29 mouse cellular contexts compared by ENCODE assay signal in genomic region chr10:114798218-114798617, GRCm38 (mm10). TPM values are rescaled to one million over a fixed set of nuclear protein-coding genes. Genes with fewer than 3 reads are reported as not detected.
DNase-seq lines count a peak whose midpoint lies in the region; ATAC-seq and TF ChIP-seq lines count a peak whose summit lies in the region.
"Had no signal": no experiment of that assay in that cellular context is flagged by ENCODE, and none has a peak within 500 bp of the region (broad histone marks: within the 10 kb centered on the region; RNA-seq: fewer than 3 reads in every experiment).

No protein-coding gene starts in this region.

- 48% methylated on average over 5 of the region's 5 CpGs for WGBS in forebrain, postnatal 0 days
- 70% methylated on average over 5 of the region's 5 CpGs for WGBS in forebrain, embryonic 14.5 days
- 67% methylated on average over 5 of the region's 5 CpGs for WGBS in midbrain, embryonic 14.5 days
- WGBS in midbrain, embryonic 13.5 days, result 64% methylated on average over 5 of the region's 5 CpGs
- WGBS in midbrain, postnatal 0 days, result 58% methylated on average over 5 of the region's 5 CpGs

- ATAC-seq in forebrain, postnatal 0 days, result no peak
- no peak for ATAC-seq in forebrain, embryonic 14.5 days
- no peak for ATAC-seq in midbrain, embryonic 14.5 days (ENCODE audit: low FRiP score, low TSS enrichment)
- no peak for ATAC-seq in midbrain, embryonic 13.5 days
- no peak for ATAC-seq in midbrain, postnatal 0 days (ENCODE audit: low FRiP score)
- ATAC-seq: liver, embryonic 12.5 days had no signal

- H3K27ac ChIP-seq in forebrain, postnatal 0 days (ENCODE audit: low read depth, low read length), result no peak overlapping the region
- no peak overlapping the region for H3K27ac ChIP-seq in forebrain, embryonic 14.5 days (ENCODE audit: low read depth, low read length)
- no peak overlapping the region for H3K27ac ChIP-seq in midbrain, embryonic 14.5 days (replicated peaks; ENCODE audit: low read depth, low read length)
- H3K27ac ChIP-seq in midbrain, embryonic 13.5 days, result no peak overlapping the region
- no peak overlapping the region for H3K27ac ChIP-seq in cortical plate, adult 2 months (ENCODE audit: insufficient read depth, low read length)
- no peak overlapping the region for H3K27ac ChIP-seq in midbrain, postnatal 0 days (ENCODE audit: low read depth, low read length)
- H3K27ac ChIP-seq: embryonic facial prominence, embryonic 12.5 days; heart, embryonic 10.5 days; intestine, embryonic 15.5 days; layer of hippocampus, adult 2 months; limb, embryonic 12.5 days; liver, embryonic 12.5 days; stomach, embryonic 15.5 days had no signal

- no peaks in the 10 kb centered on the region for H3K9me3 ChIP-seq in forebrain, postnatal 0 days (ENCODE audit: low read length)
- no peaks in the 10 kb centered on the region for H3K9me3 ChIP-seq in forebrain, embryonic 14.5 days (replicated peaks; ENCODE audit: control insufficient read depth, low read length)
- H3K9me3 ChIP-seq in midbrain, embryonic 14.5 days (ENCODE audit: control insufficient read depth, low read length), result no peaks in the 10 kb centered on the region
- no peaks in the 10 kb centered on the region for H3K9me3 ChIP-seq in midbrain, embryonic 13.5 days
- H3K9me3 ChIP-seq in midbrain, postnatal 0 days (ENCODE audit: low read length), result no peaks in the 10 kb centered on the region
- H3K9me3 ChIP-seq: embryonic facial prominence, embryonic 12.5 days; heart, embryonic 10.5 days; intestine, embryonic 15.5 days; limb, embryonic 12.5 days; liver, embryonic 12.5 days; stomach, embryonic 15.5 days had no signal

- H3K4me2 ChIP-seq in forebrain, postnatal 0 days (ENCODE audit: low read depth), result peak overlapping the region; percentile 84; the same call in 1 of the 2 replicates
- H3K4me2 ChIP-seq in forebrain, embryonic 14.5 days (ENCODE audit: low read length), result no peak overlapping the region
- H3K4me2 ChIP-seq in midbrain, embryonic 14.5 days (ENCODE audit: low read length), result peak overlapping the region; percentile 87; the same call in 1 of the 2 replicates
- H3K4me2 ChIP-seq in midbrain, embryonic 13.5 days (replicated peaks), result no peak overlapping the region
- peak overlapping the region; percentile 71; the same call in 1 of the 2 replicates for H3K4me2 ChIP-seq in midbrain, postnatal 0 days (ENCODE audit: low read depth, low read length, poor library complexity, severe bottlenecking)
- H3K4me2 ChIP-seq: embryonic facial prominence, embryonic 12.5 days; intestine, embryonic 15.5 days; limb, embryonic 12.5 days; liver, embryonic 12.5 days; stomach, embryonic 15.5 days had no signal

- DNase-seq in forebrain, postnatal 0 days, result no peak
- DNase-seq in forebrain, embryonic 14.5 days (ENCODE audit: low spot score), result no peak
- no peak for DNase-seq in midbrain, embryonic 14.5 days
- DNase-seq in midbrain, postnatal 0 days (ENCODE audit: low spot score), result no peak
- no peak for DNase-seq in thymus, postnatal 10 days (ENCODE audit: low spot score in 2 of 2)
- no peak for DNase-seq in kidney, postnatal 25 days
- DNase-seq: adrenal gland, postnatal 10 days; cerebellum, adult 8-10 months; cerebellum, postnatal 36 days; heart, postnatal 4 days; kidney, postnatal 10 days; lung, adult 2 months; lung, postnatal 14 days; right cerebral cortex, postnatal 4 days; thymus, adult 18-20 months; thymus, postnatal 4 days had no signal

- no peaks in the 10 kb centered on the region for H3K36me3 ChIP-seq in forebrain, postnatal 0 days (ENCODE audit: insufficient read depth)
- H3K36me3 ChIP-seq in forebrain, embryonic 14.5 days (ENCODE audit: control insufficient read depth, insufficient read depth, low read length), result no peaks in the 10 kb centered on the region
- no peaks in the 10 kb centered on the region for H3K36me3 ChIP-seq in midbrain, embryonic 14.5 days (ENCODE audit: control insufficient read depth, insufficient read depth, low read length)
- no peaks in the 10 kb centered on the region for H3K36me3 ChIP-seq in midbrain, embryonic 13.5 days
- no peaks in the 10 kb centered on the region for H3K36me3 ChIP-seq in midbrain, postnatal 0 days (ENCODE audit: insufficient read depth, low read length)
- H3K36me3 ChIP-seq: embryonic facial prominence, embryonic 12.5 days; heart, embryonic 10.5 days; intestine, embryonic 15.5 days; limb, embryonic 12.5 days; liver, embryonic 12.5 days; stomach, embryonic 15.5 days had no signal

- TF ChIP-seq POLR2A in cortical plate, adult 2 months (IDR thresholded peaks at IDR 0.05; ENCODE audit: extremely low read depth, insufficient read depth, low read length), result no peak

- no peak for TF ChIP-seq CTCF in forebrain, postnatal 0 days (IDR thresholded peaks at IDR 0.05; ENCODE audit: low read depth)
- TF ChIP-seq CTCF in cortical plate, adult 2 months (IDR thresholded peaks at IDR 0.05; ENCODE audit: extremely low read depth, insufficient read depth, low read length), result no peak
- no peak for TF ChIP-seq CTCF in midbrain, postnatal 0 days (IDR thresholded peaks at IDR 0.05)

- peaks cover 3% of the 10 kb centered on the region for H3K27me3 ChIP-seq in forebrain, postnatal 0 days (ENCODE audit: insufficient read depth, low read length)
- H3K27me3 ChIP-seq in forebrain, embryonic 14.5 days (replicated peaks; ENCODE audit: control insufficient read depth, insufficient read depth, low read length), result peaks cover 15% of the 10 kb centered on the region
- H3K27me3 ChIP-seq in midbrain, embryonic 14.5 days (ENCODE audit: control insufficient read depth, insufficient read depth, low read length), result peaks cover 7% of the 10 kb centered on the region; the same call in 1 of the 2 replicates
- peaks cover 36% of the 10 kb centered on the region for H3K27me3 ChIP-seq in midbrain, embryonic 13.5 days
- H3K27me3 ChIP-seq in midbrain, postnatal 0 days (ENCODE audit: insufficient read depth, low read length), result 0 out of 2 replicates have a peak, but pooled peaks cover 4% of the 10 kb centered on the region

- no peak overlapping the region for H3K9ac ChIP-seq in forebrain, postnatal 0 days
- H3K9ac ChIP-seq in forebrain, embryonic 14.5 days (ENCODE audit: low read length), result no peak overlapping the region
- no peak overlapping the region for H3K9ac ChIP-seq in midbrain, embryonic 14.5 days (replicated peaks; ENCODE audit: low read length)
- H3K9ac ChIP-seq in midbrain, embryonic 13.5 days (replicated peaks), result no peak overlapping the region
- no peak overlapping the region for H3K9ac ChIP-seq in midbrain, postnatal 0 days (replicated peaks; ENCODE audit: low read length, poor library complexity, severe bottlenecking)
- H3K9ac ChIP-seq: embryonic facial prominence, embryonic 12.5 days; intestine, embryonic 15.5 days; limb, embryonic 12.5 days; liver, embryonic 12.5 days; stomach, embryonic 15.5 days had no signal

- H3K4me1 ChIP-seq in forebrain, postnatal 0 days (ENCODE audit: insufficient read depth), result no peaks in the 10 kb centered on the region; the same call in 1 of the 2 replicates
- no peaks in the 10 kb centered on the region for H3K4me1 ChIP-seq in forebrain, embryonic 14.5 days (ENCODE audit: control insufficient read depth, insufficient read depth, low read length)
- no peaks in the 10 kb centered on the region for H3K4me1 ChIP-seq in midbrain, embryonic 14.5 days (ENCODE audit: control insufficient read depth, insufficient read depth, low read length)
- peaks cover 18% of the 10 kb centered on the region for H3K4me1 ChIP-seq in midbrain, embryonic 13.5 days (replicated peaks)
- no peaks in the 10 kb centered on the region for H3K4me1 ChIP-seq in cortical plate, adult 2 months (ENCODE audit: control insufficient read depth, insufficient read depth, low read length)
- H3K4me1 ChIP-seq in midbrain, postnatal 0 days (ENCODE audit: insufficient read depth, low read length), result 0 out of 2 replicates have a peak, but pooled peaks cover 2% of the 10 kb centered on the region
- H3K4me1 ChIP-seq: liver, embryonic 12.5 days had no signal

- H3K4me3 ChIP-seq in forebrain, postnatal 0 days (ENCODE audit: low read depth, low read length), result no peak overlapping the region
- no peak overlapping the region for H3K4me3 ChIP-seq in forebrain, embryonic 14.5 days (ENCODE audit: low read depth, low read length)
- no peak overlapping the region for H3K4me3 ChIP-seq in midbrain, embryonic 14.5 days (replicated peaks; ENCODE audit: low read depth, low read length)
- no peak overlapping the region for H3K4me3 ChIP-seq in midbrain, embryonic 13.5 days (replicated peaks)
- H3K4me3 ChIP-seq in cortical plate, adult 2 months (ENCODE audit: insufficient read depth, low read length), result peak overlapping the region; percentile 88; the same call in 1 of the 2 replicates
- H3K4me3 ChIP-seq in midbrain, postnatal 0 days (ENCODE audit: low read depth, low read length), result no peak overlapping the region
- H3K4me3 ChIP-seq: embryonic facial prominence, embryonic 12.5 days; heart, embryonic 10.5 days; intestine, embryonic 15.5 days; layer of hippocampus, adult 2 months; limb, embryonic 12.5 days; liver, embryonic 12.5 days; stomach, embryonic 15.5 days had no signal

RNA-seq across cellular contexts. Expression of gene Trhde, which starts 3.9 kb away (rescaled TPM):
- 10.9 and 15.5 TPM in 2 replicates for total RNA-seq in forebrain, postnatal 0 days (2014; rRNA removed)
- 1.4 and 3.1 TPM in 2 replicates for polyA plus RNA-seq in forebrain, postnatal 0 days (2015; fragmentation: Nextera tagmentation; extraction: Ambion mirVana)
- 1.8 and 2.9 TPM in 2 replicates for polyA plus RNA-seq in forebrain, embryonic 14.5 days (2014; fragmentation: Nextera tagmentation; extraction: Ambion mirVana)
- 5.4 and 6.8 TPM in 2 replicates for polyA plus RNA-seq in midbrain, embryonic 14.5 days (2014; fragmentation: Nextera tagmentation; extraction: Ambion mirVana)
- polyA plus RNA-seq in midbrain, embryonic 13.5 days (2015; fragmentation: Nextera tagmentation; extraction: Ambion mirVana), result 3.8 and 4.1 TPM in 2 replicates
- polyA plus RNA-seq in cortical plate, adult 2 months (2012; rRNA removed), result 15.3 and 18.2 TPM in 2 replicates
- 22.6 and 23.1 TPM in 2 replicates for total RNA-seq in midbrain, postnatal 0 days (2014; rRNA removed)
- polyA plus RNA-seq in midbrain, postnatal 0 days (2015; fragmentation: Nextera tagmentation; extraction: Ambion mirVana), result 4.7 and 5.5 TPM in 2 replicates
- total RNA-seq: ES-E14; granulocyte monocyte progenitor cell, adult 5-6 weeks; megakaryocyte progenitor cell, adult 5-6 weeks; monocyte, adult 5-6 weeks had no signal
- polyA plus RNA-seq: heart, embryonic 10.5 days; liver, embryonic 12.5 days; lung, adult 2 months had no signal

Comparison
In these comparisons a context has a peak if more than half of its experiments do, and no peak if none do; other contexts are left out.
1. H3K4me2 ChIP-seq: peak in forebrain, postnatal 0 days (single experiment), midbrain, embryonic 14.5 days (single experiment) and midbrain, postnatal 0 days (single experiment); none in forebrain, embryonic 14.5 days (single experiment) and midbrain, embryonic 13.5 days (single experiment).